Mouse (Mus musculus): Measurements from ENCODE around the gene Zscan22. TPM values are rescaled to one million over a fixed set of nuclear protein-coding genes. Genes with fewer than 3 reads are reported as not detected.

Gene Zscan22
- polyA plus RNA-seq, 1 experiment from 2014 or later: 13.2 TPM

- no peaks in the 10 kb centered on the region for H3K36me3 ChIP-seq (ENCODE audit: control insufficient read depth, insufficient read depth, low read length)
- no peaks in the 10 kb centered on the region for H3K4me1 ChIP-seq (ENCODE audit: control insufficient read depth, insufficient read depth, low read length)
- no peak overlapping the region for H3K9ac ChIP-seq (replicated peaks; ENCODE audit: low read depth, low read length)
- H3K4me2 ChIP-seq (ENCODE audit: low read depth, low read length): no peak overlapping the region
- no peaks in the 10 kb centered on the region for H3K27me3 ChIP-seq (ENCODE audit: control insufficient read depth, insufficient read depth, low read length)
- no peaks in the 10 kb centered on the region for H3K9me3 ChIP-seq (ENCODE audit: control insufficient read depth, low read length)
- 90% methylated on average over 4 of the region's 4 CpGs for WGBS
- H3K27ac ChIP-seq (ENCODE audit: low read depth, low read length): no peak overlapping the region
- no peak overlapping the region for H3K4me3 ChIP-seq (ENCODE audit: low read depth, low read length)
- ATAC-seq (ENCODE audit: low read depth): no peak
These were observed 43.0 kb downstream of the Zscan22 start for GRCm38 (mm10) chr7:12940599-12940998.

DNA sequence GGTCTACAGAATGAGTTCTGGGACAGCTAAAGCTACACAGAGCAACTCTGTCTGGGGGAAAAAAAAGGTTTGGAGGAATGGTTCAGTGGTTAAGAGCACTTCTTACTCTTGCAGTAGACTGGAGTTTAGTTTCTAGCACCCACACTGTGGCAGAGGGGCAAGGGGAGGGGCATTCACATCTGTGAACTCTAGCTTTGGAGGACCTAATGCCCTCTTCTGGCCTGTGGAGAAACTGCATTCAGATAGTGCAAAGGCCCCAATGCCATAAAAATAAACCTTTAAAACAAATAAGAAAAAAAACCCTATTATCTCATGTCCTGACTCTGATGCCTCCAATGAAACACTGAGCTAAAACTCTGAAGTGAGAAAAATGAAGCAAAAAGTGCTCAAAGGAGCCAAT, 45.9 kb downstream of the Zscan22 start:
- Histone ChIP-seq H3K36me3 (ENCODE audit: control insufficient read depth, insufficient read depth, low read length) (no peaks in the 10 kb centered on the region), H3K4me3 (ENCODE audit: low read depth, low read length) (no peak overlapping the region), H3K27ac (ENCODE audit: low read depth, low read length) (no peak overlapping the region), H3K4me2 (ENCODE audit: low read depth, low read length) (no peak overlapping the region), H3K4me1 (ENCODE audit: control insufficient read depth, insufficient read depth, low read length) (no peaks in the 10 kb centered on the region), H3K27me3 (ENCODE audit: control insufficient read depth, insufficient read depth, low read length) (no peaks in the 10 kb centered on the region), H3K9me3 (ENCODE audit: control insufficient read depth, low read length) (no peaks in the 10 kb centered on the region), H3K9ac (replicated peaks; ENCODE audit: low read depth, low read length) (no peak overlapping the region)
- ATAC-seq (ENCODE audit: low read depth): no peak

DNA sequence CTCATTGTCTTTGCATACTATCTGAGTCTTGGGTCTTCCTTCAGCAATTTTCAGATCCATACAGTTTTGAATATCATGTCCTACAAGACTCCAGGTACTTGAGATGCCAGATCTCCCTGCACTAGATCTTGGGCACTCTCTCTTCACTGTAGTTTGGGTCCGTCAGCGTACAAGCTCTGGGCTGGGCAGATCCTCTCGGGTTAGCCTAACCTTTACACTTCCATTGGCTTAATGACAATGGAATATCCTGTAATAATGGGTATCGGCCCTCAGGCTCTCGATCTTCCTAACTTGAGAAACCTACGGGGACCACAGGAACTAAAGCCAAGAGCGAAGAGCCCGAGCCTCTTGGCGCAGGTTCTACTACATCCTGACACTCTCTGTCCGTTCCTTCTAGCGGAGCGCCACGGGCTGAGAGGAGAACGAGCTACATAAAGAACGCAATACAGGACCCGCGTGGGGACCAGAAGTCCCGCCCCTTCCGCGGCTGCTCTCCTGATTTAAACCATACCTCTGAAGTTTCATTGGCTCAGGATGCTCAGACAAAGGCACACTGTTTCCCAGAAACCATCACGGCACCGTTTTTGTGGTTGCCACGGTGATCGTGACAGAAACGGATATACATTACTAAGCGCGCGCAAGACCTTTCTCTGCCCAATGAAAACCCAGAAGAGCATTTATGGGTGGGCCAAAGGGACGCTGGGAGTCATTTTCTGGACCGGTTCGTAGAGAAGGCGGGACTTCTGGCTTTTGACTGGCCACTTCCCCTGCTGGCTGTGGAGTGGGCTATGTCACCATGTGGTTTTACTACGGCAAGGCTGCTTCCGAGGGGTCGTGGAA, 51.6 kb downstream of the Zscan22 start:
- peak overlapping the region; percentile 90 for H3K4me2 ChIP-seq (ENCODE audit: low read depth, low read length)
- no peaks in the 10 kb centered on the region for H3K36me3 ChIP-seq (ENCODE audit: control insufficient read depth, insufficient read depth, low read length)
- peaks cover 7% of the 10 kb centered on the region for H3K4me1 ChIP-seq (ENCODE audit: control insufficient read depth, insufficient read depth, low read length)
- no peaks in the 10 kb centered on the region for H3K9me3 ChIP-seq (ENCODE audit: control insufficient read depth, low read length)
- H3K27me3 ChIP-seq (ENCODE audit: control insufficient read depth, insufficient read depth, low read length): no peaks in the 10 kb centered on the region
- 9% methylated on average over 35 of the region's 35 CpGs for WGBS
- peak overlapping the region; percentile 70 for H3K9ac ChIP-seq (replicated peaks; ENCODE audit: low read depth, low read length)
- ATAC-seq (ENCODE audit: low read depth): peak; percentile 98
- peak overlapping the region; percentile 95 for H3K27ac ChIP-seq (ENCODE audit: low read depth, low read length)
- peak overlapping the region; percentile 47 for H3K4me3 ChIP-seq (ENCODE audit: low read depth, low read length)

DNA sequence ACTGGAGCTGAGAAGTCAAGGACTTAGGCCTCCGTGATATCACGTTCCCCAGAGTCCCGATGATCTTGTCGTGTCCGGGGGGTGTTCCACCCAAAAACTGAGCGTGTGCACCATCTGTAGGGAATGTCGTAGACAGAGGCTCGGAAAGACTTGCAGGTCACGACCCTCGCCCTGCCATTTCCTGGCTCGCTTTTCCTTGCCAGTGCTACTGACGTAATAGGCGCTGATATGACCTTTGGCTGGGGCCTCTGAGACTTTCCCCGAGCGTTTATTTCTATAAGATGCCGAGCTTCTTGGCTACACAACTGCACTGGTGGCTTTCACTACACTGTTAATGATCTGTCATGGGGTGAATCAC, 52.2 kb downstream of the Zscan22 start:
- no peaks in the 10 kb centered on the region for H3K27me3 ChIP-seq (ENCODE audit: control insufficient read depth, insufficient read depth, low read length)
- H3K4me1 ChIP-seq (ENCODE audit: control insufficient read depth, insufficient read depth, low read length): peaks cover 7% of the 10 kb centered on the region
- peak overlapping the region; percentile 90 for H3K4me2 ChIP-seq (ENCODE audit: low read depth, low read length)
- ATAC-seq (ENCODE audit: low read depth): peak; percentile 10
- H3K4me3 ChIP-seq (ENCODE audit: low read depth, low read length): peak overlapping the region; percentile 47
- H3K36me3 ChIP-seq (ENCODE audit: control insufficient read depth, insufficient read depth, low read length): no peaks in the 10 kb centered on the region
- H3K9me3 ChIP-seq (ENCODE audit: control insufficient read depth, low read length): no peaks in the 10 kb centered on the region
- WGBS: 7% methylated on average over 16 of the region's 16 CpGs
- H3K9ac ChIP-seq (replicated peaks; ENCODE audit: low read depth, low read length): peak overlapping the region; percentile 70
- peak overlapping the region; percentile 95 for H3K27ac ChIP-seq (ENCODE audit: low read depth, low read length)

GRCm38 (mm10) chr7:12954896-12955295, 57.3 kb downstream of the Zscan22 start:
- Histone ChIP-seq H3K36me3 (ENCODE audit: control insufficient read depth, insufficient read depth, low read length) (no peaks in the 10 kb centered on the region), H3K4me3 (ENCODE audit: low read depth, low read length) (no peak overlapping the region), H3K9ac (replicated peaks; ENCODE audit: low read depth, low read length) (no peak overlapping the region), H3K27ac (ENCODE audit: low read depth, low read length) (no peak overlapping the region), H3K4me1 (ENCODE audit: control insufficient read depth, insufficient read depth, low read length) (peaks cover 4% of the 10 kb centered on the region; the same call in 1 of the 2 replicates), H3K27me3 (ENCODE audit: control insufficient read depth, insufficient read depth, low read length) (no peaks in the 10 kb centered on the region), H3K9me3 (ENCODE audit: control insufficient read depth, low read length) (no peaks in the 10 kb centered on the region), H3K4me2 (ENCODE audit: low read depth, low read length) (no peak overlapping the region)
- WGBS: 64% methylated on average over 3 of the region's 3 CpGs
- ATAC-seq (ENCODE audit: low read depth): no peak

- no peak overlapping the region for H3K9ac ChIP-seq (replicated peaks; ENCODE audit: low read depth, low read length)
- H3K27me3 ChIP-seq (ENCODE audit: control insufficient read depth, insufficient read depth, low read length): no peaks in the 10 kb centered on the region
- H3K36me3 ChIP-seq (ENCODE audit: control insufficient read depth, insufficient read depth, low read length): no peaks in the 10 kb centered on the region
- no peak overlapping the region for H3K27ac ChIP-seq (ENCODE audit: low read depth, low read length)
- H3K4me2 ChIP-seq (ENCODE audit: low read depth, low read length): no peak overlapping the region
- H3K4me1 ChIP-seq (ENCODE audit: control insufficient read depth, insufficient read depth, low read length): no peaks in the 10 kb centered on the region
- ATAC-seq (ENCODE audit: low read depth): no peak
- WGBS: 79% methylated on average over 5 of the region's 5 CpGs
- no peaks in the 10 kb centered on the region for H3K9me3 ChIP-seq (ENCODE audit: control insufficient read depth, low read length)
- no peak overlapping the region for H3K4me3 ChIP-seq (ENCODE audit: low read depth, low read length)
These were observed 59.9 kb downstream of the Zscan22 start for GRCm38 (mm10) chr7:12957511-12957910.

Other genes starting within 250 kb of the Zscan22 start
- gene Vmn2r55, start 212.8 kb upstream of the Zscan22 start, polyA plus RNA-seq (2014; fragmentation: Nextera tagmentation; extraction: Ambion mirVana): not detected in 2 replicates
- 0.08 TPM in 1 of 2 replicates, not detected in the other for gene Vmn2r56, start 162.8 kb upstream of the Zscan22 start, polyA plus RNA-seq (2014; fragmentation: Nextera tagmentation; extraction: Ambion mirVana)
- 28.5 and 30.3 TPM in 2 replicates for gene Zscan18, start 94.2 kb upstream of the Zscan22 start, polyA plus RNA-seq (2014; fragmentation: Nextera tagmentation; extraction: Ambion mirVana)
- 41.0 and 42.6 TPM in 2 replicates for gene Zfp329, start 79.0 kb upstream of the Zscan22 start, polyA plus RNA-seq (2014; fragmentation: Nextera tagmentation; extraction: Ambion mirVana)
- 24.1 and 27.7 TPM in 2 replicates for gene Zfp110, start 63.1 kb upstream of the Zscan22 start, polyA plus RNA-seq (2014; fragmentation: Nextera tagmentation; extraction: Ambion mirVana)
- 7.4 and 7.9 TPM in 2 replicates for gene Zfp128, start 16.6 kb upstream of the Zscan22 start, polyA plus RNA-seq (2014; fragmentation: Nextera tagmentation; extraction: Ambion mirVana)
- 687 and 695 TPM in 2 replicates for gene Rps5, start 24.5 kb downstream of the Zscan22 start, polyA plus RNA-seq (2014; fragmentation: Nextera tagmentation; extraction: Ambion mirVana)
- gene Rnf225, start 29.6 kb downstream of the Zscan22 start, polyA plus RNA-seq (2014; fragmentation: Nextera tagmentation; extraction: Ambion mirVana): 0.68 and 1.3 TPM in 2 replicates
- gene Zfp324, start 68.0 kb downstream of the Zscan22 start, polyA plus RNA-seq (2014; fragmentation: Nextera tagmentation; extraction: Ambion mirVana): 10.6 and 12.7 TPM in 2 replicates
- gene Zfp446, start 80.0 kb downstream of the Zscan22 start, polyA plus RNA-seq (2014; fragmentation: Nextera tagmentation; extraction: Ambion mirVana): 9.8 and 10.3 TPM in 2 replicates
- gene Slc27a5, start 100.4 kb downstream of the Zscan22 start, polyA plus RNA-seq (2014; fragmentation: Nextera tagmentation; extraction: Ambion mirVana): 0.17 and 0.37 TPM in 2 replicates
- gene Trim28, start 101.3 kb downstream of the Zscan22 start, polyA plus RNA-seq (2014; fragmentation: Nextera tagmentation; extraction: Ambion mirVana): 251 and 280 TPM in 2 replicates
- 36.0 and 40.5 TPM in 2 replicates for gene Zbtb45, start 112.2 kb downstream of the Zscan22 start, polyA plus RNA-seq (2014; fragmentation: Nextera tagmentation; extraction: Ambion mirVana)
- 196 and 199 TPM in 2 replicates for gene Chmp2a, start 137.0 kb downstream of the Zscan22 start, polyA plus RNA-seq (2014; fragmentation: Nextera tagmentation; extraction: Ambion mirVana)
- gene Ube2m, start 140.5 kb downstream of the Zscan22 start, polyA plus RNA-seq (2014; fragmentation: Nextera tagmentation; extraction: Ambion mirVana): 142 and 146 TPM in 2 replicates
- gene Mzf1, start 156.9 kb downstream of the Zscan22 start, polyA plus RNA-seq (2014; fragmentation: Nextera tagmentation; extraction: Ambion mirVana): 8.4 and 9.0 TPM in 2 replicates
- gene Vmn1r85, start 197.4 kb downstream of the Zscan22 start, polyA plus RNA-seq (2014; fragmentation: Nextera tagmentation; extraction: Ambion mirVana): 0.06 and 0.17 TPM in 2 replicates
- not detected in 2 replicates for gene Vmn1r86, start 222.1 kb downstream of the Zscan22 start, polyA plus RNA-seq (2014; fragmentation: Nextera tagmentation; extraction: Ambion mirVana)
- not detected in 2 replicates for gene Vmn1r87, start 242.3 kb downstream of the Zscan22 start, polyA plus RNA-seq (2014; fragmentation: Nextera tagmentation; extraction: Ambion mirVana)

Measured in neural tube, embryonic 14.5 days (tissue).